Mouse (Mus musculus) cerebellum, adult 9-11 months (tissue): ENCODE measurements around the gene 2310057J18Rik.
"Not testable (repeated sequence)": the region's sequence is repeated elsewhere in the genome, so short reads cannot be mapped to it uniquely, and the experiment has no call there.

Experiments
- DNase-seq: peaks from one replicate; pipeline ENCODE4 v3.0.0; 2022

2310057J18Rik gene

GRCm38 (mm10) chr10:28986203-28986602, at the start of gene 2310057J18Rik:
TSS of gene 2310057J18Rik (minus strand) at chr10:28986303.
- no peak for DNase-seq

DNA sequence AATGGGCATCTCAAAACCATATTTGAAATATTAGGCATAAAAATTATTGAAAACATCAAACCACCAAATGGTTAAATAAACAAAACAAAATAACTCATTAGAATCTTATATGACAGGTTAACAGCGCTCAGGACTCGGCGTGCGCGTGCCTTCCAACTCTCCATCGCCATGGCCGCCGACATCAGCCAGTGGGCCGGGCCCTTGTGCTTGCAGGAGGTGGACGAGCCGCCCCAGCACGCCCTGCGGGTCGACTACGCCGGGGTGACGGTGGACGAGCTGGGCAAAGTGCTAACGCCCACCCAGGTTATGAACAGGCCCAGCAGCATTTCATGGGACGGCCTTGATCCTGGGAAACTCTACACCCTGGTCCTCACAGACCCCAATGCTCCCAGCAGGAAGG, 43.9 kb upstream of the 2310057J18Rik start:
- DNase-seq: not testable (repeated sequence)

- no peak for DNase-seq
Measured at GRCm38 (mm10) chr10:29019496-29020270, 33.6 kb upstream of the 2310057J18Rik start.

GRCm38 (mm10) chr10:28997776-28998175, 11.7 kb upstream of the 2310057J18Rik start:
- no peak for DNase-seq

- DNase-seq: no peak
Measured at GRCm38 (mm10) chr10:28988990-28989389, 2.9 kb upstream of the 2310057J18Rik start.

DNA sequence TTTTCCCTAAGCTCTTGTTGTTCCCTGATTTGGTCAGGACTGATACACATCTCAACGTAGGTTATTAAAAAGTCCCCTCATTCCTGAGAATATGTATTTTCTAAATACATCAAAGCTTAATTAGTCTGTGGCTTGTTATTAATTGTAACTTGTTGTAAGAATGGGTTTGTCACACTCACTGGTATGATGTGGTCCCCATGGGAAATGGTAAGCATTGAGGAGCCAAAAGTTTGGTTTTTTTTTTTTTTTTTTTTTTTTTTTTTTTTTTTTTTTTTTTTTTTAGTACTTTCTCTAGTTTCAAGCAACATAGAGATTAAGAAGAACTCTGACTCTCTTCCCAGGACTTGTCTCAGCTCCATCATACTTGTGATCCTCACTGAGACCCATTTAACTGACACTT, 17.9 kb downstream of the 2310057J18Rik start:
- no peak for DNase-seq

DNA sequence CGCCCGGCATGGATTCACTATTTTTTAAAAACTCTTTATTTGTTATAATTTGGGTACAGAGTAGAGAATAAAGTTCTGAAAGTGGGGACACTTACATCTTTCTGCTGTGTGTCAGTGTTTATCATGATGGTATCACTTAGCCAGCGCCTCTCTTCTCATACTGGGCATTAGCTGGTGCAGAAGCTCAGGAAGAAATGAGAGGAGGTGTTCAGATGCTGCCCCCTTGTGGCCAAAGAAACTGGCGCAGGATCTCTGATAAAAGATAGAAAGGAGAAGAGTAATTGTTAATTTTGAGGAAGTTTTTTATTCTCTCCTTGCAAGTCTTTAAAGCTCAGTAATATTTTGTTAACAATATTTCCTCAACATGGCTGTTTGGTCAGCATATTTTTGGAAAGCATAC, 31.0 kb downstream of the 2310057J18Rik start:
- DNase-seq: peak; percentile 7

GRCm38 (mm10) chr10:28954515-28954914, 31.6 kb downstream of the 2310057J18Rik start:
- no peak for DNase-seq
